Mouse (Mus musculus) kidney, embryonic 15.5 days (tissue): ENCODE measurements around the gene Clic5. TPM values are rescaled to one million over a fixed set of nuclear protein-coding genes. Genes with fewer than 3 reads are reported as not detected.

ENCODE experiments used
- ATAC-seq: fragments of 200-750 bp; cut with Nextera tagmentation; replicated peaks from 2 replicates; pipeline ENCODE4 v1.8.0; 2017; ENCODE audit warnings: moderate TSS enrichment; ENCODE audit not compliant: low FRiP score
- H3K27ac ChIP-seq: fragments of 300-500 bp; sonication (generic); 2 replicates; pipeline ENCODE4 v1.5.1; 2015; ENCODE audit warnings: mild to moderate bottlenecking, inconsistent platforms
- H3K27me3 ChIP-seq: fragments of 300-500 bp; sonication (generic); 2 replicates; pipeline ENCODE4 v1.6.1; 2015; ENCODE audit warnings: inconsistent platforms
- H3K36me3 ChIP-seq: fragments of 300-500 bp; sonication (generic); 2 replicates; pipeline ENCODE4 v1.6.1; 2015; ENCODE audit warnings: inconsistent platforms
- H3K4me1 ChIP-seq: fragments of 300-500 bp; sonication (generic); 2 replicates; pipeline ENCODE4 v1.6.1; 2015; ENCODE audit warnings: inconsistent platforms
- H3K4me2 ChIP-seq: fragments of 300-500 bp; sonication (generic); 2 replicates; pipeline ENCODE4 v1.6.1; 2015; ENCODE audit warnings: moderate library complexity, mild to moderate bottlenecking, inconsistent platforms
- H3K4me3 ChIP-seq: fragments of 300-500 bp; sonication (generic); replicated peaks from 2 replicates; pipeline ENCODE4 v1.5.1; 2015; ENCODE audit warnings: mild to moderate bottlenecking, inconsistent platforms
- H3K9ac ChIP-seq: fragments of 300-500 bp; sonication (generic); 2 replicates; pipeline ENCODE4 v1.6.1; 2015; ENCODE audit warnings: mild to moderate bottlenecking, inconsistent platforms
- H3K9me3 ChIP-seq: fragments of 300-500 bp; sonication (generic); replicated peaks from 2 replicates; pipeline ENCODE4 v1.6.1; 2016; ENCODE audit warnings: inconsistent platforms
- WGBS: fragments of 180-500 bp; shearing (Covaris S2); methylation state at CpG from one replicate; pipeline ENCODE4 v1.1.7; 2015; ENCODE audit warnings: mixed read lengths; 5-methylcytosine and 5-hydroxymethylcytosine counted together
- polyA plus RNA-seq: library from polyadenylated mRNA; unstranded; fragments of >200 nt; fragmentation: Nextera tagmentation; extraction: Ambion mirVana; gene quantifications from 2 replicates; pipeline ENCODE4 v1.2.1, GENCODE M21; 2015

Clic5 gene
- polyA plus RNA-seq, 1 experiment from 2014 or later, result 7.6 TPM

DNA sequence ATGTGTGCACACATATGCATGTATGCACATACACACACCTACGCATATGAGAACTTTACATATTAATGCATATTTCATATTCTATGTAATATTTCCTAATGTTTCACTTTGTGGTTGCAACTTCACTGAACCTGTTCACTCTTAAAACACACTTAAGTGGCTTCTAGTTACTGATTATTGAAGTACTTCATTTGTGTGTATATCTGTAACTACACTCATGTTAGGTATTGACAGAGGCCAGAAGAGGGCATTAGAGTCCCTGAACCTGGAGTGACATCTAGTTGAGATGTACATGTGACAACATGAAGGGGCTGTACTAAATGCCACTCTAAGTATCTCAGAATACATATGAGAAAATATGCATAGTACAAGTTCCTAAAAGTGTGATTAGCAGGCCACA lies 99.9 kb downstream of the Clic5 start:
- H3K36me3 ChIP-seq, result no peaks in the 10 kb centered on the region
- WGBS, result 93% methylated on average over 1 of the region's 1 CpGs

DNA sequence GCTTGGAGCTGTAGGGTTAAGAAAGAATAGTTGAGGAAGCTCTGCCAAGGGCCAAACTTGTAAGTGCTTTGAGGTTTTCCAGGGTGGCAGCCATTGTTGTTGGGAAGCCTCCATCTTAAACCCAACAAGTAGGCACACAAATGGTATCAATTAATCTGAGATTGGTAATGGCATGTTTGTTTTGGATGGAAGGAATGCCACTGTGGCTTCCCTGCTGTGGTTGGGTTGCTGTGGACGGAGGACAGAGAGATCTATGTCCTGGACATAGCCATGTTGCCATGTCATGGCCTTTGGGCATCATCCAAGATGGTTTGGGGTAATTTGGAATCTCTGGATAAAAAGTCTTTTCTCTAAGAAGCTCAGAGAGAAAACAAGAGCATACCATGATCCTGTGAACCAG lies 108.8 kb downstream of the Clic5 start:
- H3K4me3 ChIP-seq, result no peak overlapping the region
- no peak overlapping the region for H3K27ac ChIP-seq
- no peak overlapping the region for H3K9ac ChIP-seq
- no peak overlapping the region for H3K4me2 ChIP-seq
- H3K9me3 ChIP-seq, result no peaks in the 10 kb centered on the region
- no peaks in the 10 kb centered on the region for H3K36me3 ChIP-seq
- H3K27me3 ChIP-seq, result peaks cover 3% of the 10 kb centered on the region
- WGBS, result 74% methylated on average over 1 of the region's 1 CpGs
- ATAC-seq, result no peak
- peaks cover 13% of the 10 kb centered on the region for H3K4me1 ChIP-seq

More for the DNA sequence above, 99.9 kb downstream of the Clic5 start:
- no peak overlapping the region for H3K27ac ChIP-seq
- no peaks in the 10 kb centered on the region for H3K9me3 ChIP-seq
- H3K9ac ChIP-seq, result no peak overlapping the region
- ATAC-seq, result no peak
- H3K4me3 ChIP-seq, result no peak overlapping the region
- H3K4me1 ChIP-seq, result no peaks in the 10 kb centered on the region
- no peaks in the 10 kb centered on the region for H3K27me3 ChIP-seq
- H3K4me2 ChIP-seq, result no peak overlapping the region

DNA sequence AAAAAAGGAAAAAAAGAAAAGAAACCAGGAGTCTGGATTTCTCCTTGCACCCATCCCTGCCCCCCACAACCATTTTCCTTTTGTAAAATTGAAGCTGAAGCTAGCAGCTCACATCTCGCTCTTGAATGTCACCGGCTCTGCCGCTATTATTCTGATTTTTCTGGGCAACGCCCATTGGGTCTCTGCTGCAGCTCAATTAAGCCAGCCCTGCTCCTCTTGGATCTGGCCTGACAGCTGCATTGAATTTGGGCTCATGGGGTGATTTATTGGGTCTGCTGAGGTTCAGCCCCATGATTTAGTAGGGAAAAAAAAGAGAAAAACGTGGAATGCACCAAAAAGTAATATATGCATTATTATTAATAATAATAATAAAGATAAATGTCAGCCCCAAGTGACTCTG lies 111.9 kb downstream of the Clic5 start:
- Histone ChIP-seq H3K4me1 (peaks cover 13% of the 10 kb centered on the region), H3K9me3 (no peaks in the 10 kb centered on the region), H3K4me2 (0 out of 2 replicates have a peak overlapping the region, but pooled peaks have one; percentile 7), H3K27ac (no peak overlapping the region), H3K4me3 (no peak overlapping the region), H3K27me3 (peaks cover 8% of the 10 kb centered on the region), H3K36me3 (no peaks in the 10 kb centered on the region), H3K9ac (no peak overlapping the region)
- no peak for ATAC-seq
- 33% methylated on average over 5 of the region's 5 CpGs for WGBS

DNA sequence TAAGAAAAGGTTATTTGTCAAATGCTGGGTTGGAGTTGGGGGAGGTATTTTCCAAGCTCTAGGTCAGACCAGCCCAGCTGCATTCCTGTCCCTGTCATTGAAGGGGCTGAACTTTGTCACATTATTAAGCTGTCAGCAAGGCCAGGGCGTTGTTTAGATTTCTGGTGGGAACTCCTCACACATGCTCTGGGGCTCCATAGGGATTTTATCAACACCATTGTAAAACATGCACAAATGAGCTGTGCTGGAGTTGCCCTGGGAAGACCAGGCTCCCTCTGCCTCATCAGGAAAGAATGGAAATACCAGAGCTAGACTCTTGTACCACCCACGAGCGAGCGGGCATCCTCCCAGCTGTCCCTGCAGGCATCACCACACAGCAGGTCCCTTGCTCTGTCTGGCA lies 112.3 kb downstream of the Clic5 start:
- WGBS, result 27% methylated on average over 4 of the region's 4 CpGs
- no peak overlapping the region for H3K4me3 ChIP-seq
- peaks cover 13% of the 10 kb centered on the region for H3K4me1 ChIP-seq
- no peak overlapping the region for H3K27ac ChIP-seq
- peaks cover 8% of the 10 kb centered on the region for H3K27me3 ChIP-seq
- H3K9me3 ChIP-seq, result no peaks in the 10 kb centered on the region
- 0 out of 2 replicates have a peak overlapping the region, but pooled peaks have one; percentile 7 for H3K4me2 ChIP-seq
- peak; percentile 67; the same call in 1 of the 2 replicates for ATAC-seq
- no peak overlapping the region for H3K9ac ChIP-seq
- no peaks in the 10 kb centered on the region for H3K36me3 ChIP-seq

DNA sequence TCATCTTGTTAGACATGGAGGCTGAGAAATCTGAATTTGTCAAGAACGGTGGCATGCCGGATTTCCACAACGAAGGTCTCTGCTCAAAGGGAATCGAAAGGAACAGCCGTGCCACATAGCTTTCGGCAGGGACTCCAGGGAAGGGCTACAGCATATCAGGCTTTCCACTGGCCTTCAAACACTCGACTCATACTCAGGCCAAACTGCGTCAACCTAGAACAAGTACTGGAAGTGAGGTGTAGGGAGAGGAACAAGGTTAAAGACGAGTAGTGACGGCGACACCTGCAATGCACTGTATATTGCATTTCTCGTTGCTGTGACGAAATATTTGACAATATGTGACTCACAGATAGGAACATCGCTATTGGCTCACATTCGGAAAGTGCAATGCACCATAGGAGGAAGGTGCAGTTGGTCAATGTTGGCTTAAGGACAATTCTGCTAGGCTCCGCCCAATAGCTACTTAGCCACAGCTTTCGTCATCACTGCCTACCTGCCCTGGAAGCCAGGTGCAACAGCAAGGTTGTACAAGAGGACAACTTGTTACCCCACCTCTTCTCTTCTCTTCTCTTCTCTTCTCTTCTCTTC lies 112.9 kb downstream of the Clic5 start:
- 86% methylated on average over 17 of the region's 17 CpGs for WGBS
- Histone ChIP-seq H3K27ac (no peak overlapping the region), H3K4me1 (peaks cover 13% of the 10 kb centered on the region), H3K27me3 (peaks cover 8% of the 10 kb centered on the region), H3K4me2 (no peak overlapping the region), H3K9ac (no peak overlapping the region), H3K9me3 (no peaks in the 10 kb centered on the region), H3K36me3 (no peaks in the 10 kb centered on the region), H3K4me3 (no peak overlapping the region)
- ATAC-seq, result no peak

DNA sequence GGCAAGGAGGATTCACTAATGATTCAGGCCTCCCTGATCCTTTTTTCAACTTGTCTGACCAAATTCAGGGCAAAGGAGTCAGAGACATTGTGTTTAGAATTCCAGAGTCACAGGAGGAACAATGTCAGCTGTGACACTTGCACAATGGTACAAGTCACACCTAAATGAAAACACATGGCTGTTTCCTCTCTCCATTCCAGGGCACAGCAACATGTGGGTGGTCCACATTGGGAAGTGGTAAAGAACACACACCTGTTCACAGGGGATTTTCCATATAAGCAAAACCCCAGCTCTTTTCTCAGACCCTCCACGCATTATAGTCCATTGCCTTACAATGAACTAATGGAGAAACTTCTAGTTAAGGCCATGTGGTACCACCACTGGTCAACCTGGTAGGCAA lies 115.7 kb downstream of the Clic5 start:
- H3K4me3 ChIP-seq, result no peak overlapping the region
- peaks cover 13% of the 10 kb centered on the region for H3K4me1 ChIP-seq
- peaks cover 8% of the 10 kb centered on the region for H3K27me3 ChIP-seq
- H3K9ac ChIP-seq, result no peak overlapping the region
- ATAC-seq, result no peak
- 97% methylated on average over 1 of the region's 1 CpGs for WGBS
- H3K9me3 ChIP-seq, result no peaks in the 10 kb centered on the region
- H3K27ac ChIP-seq, result no peak overlapping the region
- H3K36me3 ChIP-seq, result no peaks in the 10 kb centered on the region
- no peak overlapping the region for H3K4me2 ChIP-seq

DNA sequence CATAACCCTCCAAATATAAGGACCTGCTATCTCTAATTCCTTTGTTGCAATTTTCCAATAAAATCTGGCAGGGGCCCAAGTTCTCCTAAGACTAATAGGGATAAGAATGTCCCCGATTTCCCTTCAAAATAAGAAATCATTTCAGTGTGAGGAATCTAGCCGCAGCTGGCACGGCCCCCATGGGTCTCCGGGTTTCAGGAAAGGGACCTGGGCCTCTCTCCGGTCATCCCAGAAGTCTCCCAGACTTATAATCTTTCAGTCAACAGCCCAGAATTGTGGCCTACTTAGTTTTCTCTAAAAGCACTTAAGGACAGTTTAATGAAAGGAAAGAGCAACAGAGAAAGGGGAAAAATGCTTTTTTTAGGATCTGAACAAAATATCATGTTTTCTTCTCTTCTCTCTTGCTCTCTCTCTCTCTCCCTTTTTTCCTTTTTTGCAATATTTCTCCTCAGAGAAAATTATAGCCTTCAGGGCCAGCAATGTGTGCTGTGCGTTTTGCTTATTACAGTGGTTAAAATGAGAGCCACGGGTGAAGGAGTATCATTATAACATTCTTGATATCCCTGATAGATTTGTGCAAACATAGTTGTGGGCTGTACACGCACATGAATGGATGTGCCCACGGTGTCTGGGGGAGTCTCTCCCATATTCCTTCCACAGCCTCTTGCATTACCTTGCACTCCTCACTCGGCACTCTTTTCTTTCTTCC lies 121.7 kb downstream of the Clic5 start:
- WGBS, result 64% methylated on average over 10 of the region's 10 CpGs
- H3K27me3 ChIP-seq, result no peaks in the 10 kb centered on the region; the same call in 1 of the 2 replicates
- H3K27ac ChIP-seq, result no peak overlapping the region
- H3K9ac ChIP-seq, result no peak overlapping the region
- H3K4me3 ChIP-seq, result no peak overlapping the region
- ATAC-seq, result no peak
- no peaks in the 10 kb centered on the region for H3K4me1 ChIP-seq
- no peaks in the 10 kb centered on the region for H3K9me3 ChIP-seq
- no peak overlapping the region for H3K4me2 ChIP-seq
- H3K36me3 ChIP-seq, result no peaks in the 10 kb centered on the region

DNA sequence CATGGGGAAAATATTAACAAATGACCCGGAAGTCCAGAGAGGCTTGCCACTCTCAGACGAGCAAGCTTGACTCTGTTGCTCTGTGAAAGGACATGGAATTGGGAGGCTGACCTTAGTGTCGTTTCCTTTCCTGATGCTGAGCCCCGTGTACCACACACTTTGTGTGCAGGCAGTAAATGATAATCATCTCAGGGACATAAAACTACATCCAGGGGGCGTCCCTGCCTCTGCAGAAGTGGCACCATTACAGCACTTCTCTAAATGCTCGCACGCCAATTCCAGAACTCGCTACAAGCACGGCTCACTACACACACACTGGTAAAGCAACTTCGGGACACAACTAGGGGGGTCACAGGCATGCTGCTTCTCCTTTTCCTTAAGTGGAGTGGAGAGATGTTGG lies 136.9 kb downstream of the Clic5 start:
- no peaks in the 10 kb centered on the region for H3K9me3 ChIP-seq
- H3K4me3 ChIP-seq, result no peak overlapping the region
- H3K36me3 ChIP-seq, result no peaks in the 10 kb centered on the region
- ATAC-seq, result no peak
- H3K9ac ChIP-seq, result no peak overlapping the region
- H3K4me1 ChIP-seq, result peaks cover 4% of the 10 kb centered on the region; the same call in 1 of the 2 replicates
- H3K27ac ChIP-seq, result no peak overlapping the region
- H3K27me3 ChIP-seq, result no peaks in the 10 kb centered on the region
- no peak overlapping the region for H3K4me2 ChIP-seq
- 70% methylated on average over 10 of the region's 10 CpGs for WGBS

DNA sequence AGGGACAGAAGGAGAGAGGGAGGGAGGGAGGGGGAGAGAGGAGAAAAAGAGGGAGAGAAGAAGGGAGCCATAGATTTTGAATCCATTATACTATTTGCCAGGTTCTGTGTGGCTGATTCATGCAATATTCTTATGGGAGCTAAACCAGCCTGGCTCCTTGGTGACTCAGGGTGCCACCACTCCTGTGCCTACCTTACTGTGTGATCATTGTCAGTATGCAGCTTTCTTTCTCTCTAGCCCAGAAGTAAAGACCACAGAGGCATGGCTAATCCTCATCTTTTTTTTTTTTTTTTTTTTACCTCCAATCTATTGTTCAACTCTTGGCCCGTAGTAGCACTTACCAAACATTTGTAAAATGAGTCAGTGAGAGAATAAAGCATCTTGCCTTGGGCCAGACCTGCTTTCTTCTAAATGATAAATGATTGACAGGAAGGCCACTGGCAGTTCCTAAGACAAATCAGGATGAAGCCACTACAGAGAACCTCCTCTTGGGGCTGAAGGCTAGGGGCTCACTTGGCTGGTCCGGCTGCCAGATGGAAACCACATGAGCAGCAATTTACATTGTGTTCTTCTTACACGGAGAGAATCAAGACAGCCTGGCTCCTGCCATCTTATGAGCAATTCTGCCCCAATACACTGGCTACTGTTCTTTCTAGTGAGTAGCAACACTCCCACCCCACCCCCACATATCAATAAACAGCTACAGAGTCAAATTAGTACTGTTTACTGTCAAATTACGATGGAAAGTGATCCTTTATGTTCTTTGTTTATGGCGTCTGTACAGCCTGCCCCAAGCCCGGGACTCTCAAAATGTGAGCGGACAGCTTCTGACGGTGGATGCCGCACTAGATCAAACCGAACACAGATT lies 139.1 kb downstream of the Clic5 start:
- Histone ChIP-seq H3K9ac (no peak overlapping the region), H3K4me1 (peaks cover 4% of the 10 kb centered on the region; the same call in 1 of the 2 replicates), H3K27me3 (no peaks in the 10 kb centered on the region), H3K4me3 (no peak overlapping the region), H3K4me2 (peak overlapping the region; percentile 24), H3K9me3 (no peaks in the 10 kb centered on the region), H3K36me3 (no peaks in the 10 kb centered on the region), H3K27ac (no peak overlapping the region)
- ATAC-seq, result no peak
- whole genome bisulfite sequencing, result 39% methylated on average over 10 of the region's 10 CpGs

DNA sequence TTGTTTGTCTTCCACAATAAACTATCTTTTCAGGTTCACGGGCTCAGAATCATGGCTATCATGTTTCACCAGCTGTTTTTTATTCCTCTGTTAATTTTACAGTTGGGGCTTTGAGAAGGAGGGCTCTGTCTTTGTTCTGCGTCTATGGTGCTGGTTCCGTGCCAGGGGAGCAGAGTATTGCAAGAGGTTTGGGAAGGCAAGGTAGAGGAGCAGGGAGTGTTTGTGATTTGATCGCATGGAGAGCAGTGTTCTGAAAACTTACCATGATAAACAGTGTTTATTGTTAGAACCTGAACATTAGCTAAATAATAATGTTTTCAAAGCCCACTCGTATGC lies 139.7 kb downstream of the Clic5 start:
- no peak for ATAC-seq
- Histone ChIP-seq H3K9ac (no peak overlapping the region), H3K4me2 (peak overlapping the region; percentile 24), H3K9me3 (no peaks in the 10 kb centered on the region), H3K36me3 (no peaks in the 10 kb centered on the region), H3K27me3 (no peaks in the 10 kb centered on the region), H3K27ac (no peak overlapping the region), H3K4me3 (no peak overlapping the region), H3K4me1 (peaks cover 4% of the 10 kb centered on the region; the same call in 1 of the 2 replicates)
- WGBS, result 46% methylated on average over 5 of the region's 5 CpGs
